Mouse (Mus musculus) left cerebral cortex, postnatal 36 days (tissue): ENCODE data around the gene Fnbp1l. TPM values are rescaled to one million over a fixed set of nuclear protein-coding genes. Genes with fewer than 3 reads are reported as not detected.
A peak's percentile ranks its signal among the peaks of the same experiment; 100 is the strongest.

Source experiments
- DNase-seq, 2 experiments: peaks; one replicate each; pipeline ENCODE4 v3.0.0; 2021 to 2022; ENCODE audit warnings: low spot score in 2 of 2, mixed read lengths in 1 of 2
- intact Hi-C: fragments of 180-260 bp; cut with DNase I; formaldehyde crosslinking; loops from one replicate; pipeline ENCODE4 v1.15.1; 2025
- total RNA-seq, 2 experiments: library from RNA; stranded (reverse); gene quantifications; 2 replicates each; pipeline ENCODE4 v1.2.3; 2021

The Fnbp1l gene
- 100 to 1,000 TPM in 1 of 2 experiments, 10 to 100 TPM in 1; 82.7 to 117 TPM for total RNA-seq

GRCm38 (mm10) chr3:122618991-122619930 lies at the start of gene Fnbp1l:
Gene Fnbp1l, minus strand, starts transcription at chr3:122619715.
- intact Hi-C loops, result loop anchor here (1.0 to 5.0 kb wide), 3 partner anchors 113 to 324 kb away; partner anchors contain the start of gene Bcar3
- peak; percentile 76 to 82 for DNase-seq

DNA sequence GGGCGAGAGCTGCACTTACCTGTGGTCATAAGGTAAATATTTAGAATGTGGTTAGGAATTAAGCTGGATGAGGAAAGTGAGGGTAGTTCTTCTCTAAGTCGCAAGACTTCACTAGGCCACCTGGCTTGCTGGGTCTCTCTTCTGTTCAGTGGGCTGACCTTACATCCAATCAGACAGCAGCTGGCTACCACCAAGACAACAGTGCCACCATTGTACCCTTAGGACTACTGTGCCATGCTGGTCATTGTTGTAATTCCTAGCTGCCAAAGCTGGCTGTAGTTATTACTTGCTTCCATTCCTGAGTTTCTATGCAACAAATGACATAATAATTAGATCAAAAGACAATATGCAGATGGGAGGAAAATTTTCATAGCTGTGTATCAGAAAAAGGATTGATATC lies 41.3 kb upstream of the Fnbp1l start:
- no peak for DNase-seq
- intact Hi-C loops, result no loop called here

GRCm38 (mm10) chr3:122659261-122659917 lies 39.9 kb upstream of the Fnbp1l start:
- intact Hi-C loops, result no loop called here
- no peak for DNase-seq

DNA sequence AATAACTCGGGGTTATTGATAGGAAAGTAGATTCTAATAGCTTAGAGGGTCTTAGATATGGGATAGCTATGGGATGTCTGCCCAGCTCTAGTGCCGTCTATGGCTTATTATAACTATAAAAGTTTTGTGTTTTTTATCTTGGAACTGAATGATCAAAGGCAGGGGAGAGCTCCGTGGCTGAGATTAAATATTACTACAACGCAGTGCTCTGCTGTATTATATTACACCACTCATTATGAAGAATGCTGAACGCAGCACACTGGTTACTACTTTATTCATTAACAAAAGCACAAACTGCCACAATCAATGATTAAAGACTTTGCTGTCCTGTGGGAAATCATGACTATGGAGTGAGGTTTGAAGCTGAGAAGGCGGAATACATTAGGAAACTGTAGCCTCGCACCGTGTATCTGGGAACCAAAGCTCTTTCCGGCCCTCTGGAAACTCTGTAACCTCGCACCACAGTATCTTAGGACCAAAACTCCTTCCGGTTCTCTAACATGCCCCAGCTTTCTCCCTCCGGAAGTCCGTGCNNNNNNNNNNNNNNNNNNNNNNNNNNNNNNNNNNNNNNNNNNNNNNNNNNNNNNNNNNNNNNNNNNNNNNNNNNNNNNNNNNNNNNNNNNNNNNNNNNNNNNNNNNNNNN lies 27.8 kb upstream of the Fnbp1l start:
- intact Hi-C loops, result no loop called here
- no peak for DNase-seq

- intact Hi-C loops, result no loop called here
- DNase-seq, result no peak
Observed at GRCm38 (mm10) chr3:122640286-122640685, 20.8 kb upstream of the Fnbp1l start.

GRCm38 (mm10) chr3:122639197-122639475 lies 19.6 kb upstream of the Fnbp1l start:
- no peak for DNase-seq
- intact Hi-C loops, result loop anchor here (2.0 to 10.0 kb wide), 4 partner anchors 132 to 754 kb away; no protein-coding TSS in a partner anchor

DNA sequence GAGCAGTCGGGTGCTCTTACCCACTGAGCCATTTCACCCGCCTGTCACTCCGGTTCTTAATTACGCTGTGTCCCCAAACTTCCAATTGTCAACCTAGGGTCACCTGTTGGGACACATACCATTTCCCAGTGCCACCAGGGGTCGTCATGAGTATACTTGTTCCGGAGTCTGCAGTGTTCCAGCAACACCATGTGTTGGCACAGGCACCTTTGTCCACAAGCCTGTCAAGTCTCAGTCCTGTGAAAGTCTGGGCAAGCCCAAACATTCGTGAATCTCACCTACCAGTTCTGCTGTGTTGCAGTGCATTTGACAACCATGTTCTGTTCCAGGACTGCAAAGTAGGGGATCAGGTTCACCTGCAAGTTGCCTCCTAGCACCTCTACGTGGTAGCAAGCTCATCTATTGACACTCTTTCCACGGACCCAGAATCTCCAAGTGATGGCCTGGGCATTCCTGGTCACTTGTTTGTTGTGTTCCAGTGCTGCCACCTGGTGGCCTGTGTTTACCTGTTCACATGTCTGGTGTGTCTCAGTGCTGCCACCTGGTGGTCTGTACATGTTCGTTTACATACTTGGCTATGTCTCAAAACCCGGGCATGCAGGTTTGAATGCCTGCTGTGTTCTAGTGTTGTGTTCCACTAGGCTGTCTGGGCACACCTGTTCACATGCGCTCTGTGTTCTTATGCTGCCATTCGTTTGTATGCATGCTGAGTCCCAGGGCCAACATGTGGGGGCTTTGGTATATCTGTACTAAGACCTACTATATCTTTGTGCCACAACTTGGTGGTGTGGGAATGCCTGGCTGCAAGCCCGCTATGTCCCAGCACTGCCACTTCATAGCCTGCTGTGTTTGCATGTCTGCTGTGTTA lies 19.0 kb upstream of the Fnbp1l start:
- intact Hi-C loops, result loop anchor here (2.0 to 10.0 kb wide), 4 partner anchors 131 to 754 kb away; no protein-coding TSS in a partner anchor
- peak; percentile 87 to 92 for DNase-seq

GRCm38 (mm10) chr3:122637280-122637679 lies 17.8 kb upstream of the Fnbp1l start:
- DNase-seq, result no peak
- intact Hi-C loops, result loop anchor here (5.0 to 10.0 kb wide), 3 partner anchors 130 to 752 kb away; no protein-coding TSS in a partner anchor

DNA sequence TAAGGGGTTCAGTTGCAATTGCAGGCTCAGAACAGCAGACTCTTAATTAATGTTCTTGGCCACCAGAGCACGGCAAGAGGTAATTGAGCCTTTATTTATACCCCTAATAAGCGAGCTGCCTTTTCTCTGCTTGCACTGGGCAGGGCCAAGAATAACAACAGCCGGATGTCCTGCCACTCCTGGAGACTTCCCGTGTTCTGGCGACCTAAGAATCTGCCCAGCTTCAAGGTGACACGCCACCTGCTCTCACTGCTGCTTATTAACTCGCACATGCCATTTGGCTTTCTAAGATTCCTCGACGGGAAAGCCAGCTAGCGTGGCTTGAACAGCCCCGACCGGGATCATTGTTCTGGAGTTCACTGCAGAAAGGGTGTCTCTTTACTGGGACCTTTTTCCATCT lies 15.7 kb upstream of the Fnbp1l start:
- intact Hi-C loops, result loop anchor here (5.0 to 10.0 kb wide), 3 partner anchors 128 to 750 kb away; no protein-coding TSS in a partner anchor
- no peak for DNase-seq

DNA sequence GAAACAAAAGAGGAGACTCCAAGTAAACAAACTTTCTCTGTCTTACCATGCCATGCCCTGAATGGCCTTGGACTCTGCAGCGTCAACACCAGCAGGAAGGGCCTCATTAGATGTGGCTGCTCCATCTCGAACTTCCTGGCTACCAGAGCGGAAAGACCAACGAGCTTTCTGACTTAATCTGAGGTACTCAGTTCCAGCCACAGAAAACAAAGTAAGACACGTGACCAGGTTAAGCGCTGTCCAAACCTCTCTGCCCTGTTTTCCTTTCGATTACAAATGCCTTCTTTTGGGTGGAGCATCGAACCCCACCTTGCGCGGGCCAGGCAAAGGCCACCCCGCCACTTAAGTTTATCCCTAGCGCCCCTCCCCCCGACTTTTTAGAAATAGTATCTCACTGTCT lies 10.1 kb upstream of the Fnbp1l start:
- intact Hi-C loops, result no loop called here
- no peak for DNase-seq

GRCm38 (mm10) chr3:122628956-122629355 lies 9.4 kb upstream of the Fnbp1l start:
- no peak for DNase-seq
- intact Hi-C loops, result no loop called here

DNA sequence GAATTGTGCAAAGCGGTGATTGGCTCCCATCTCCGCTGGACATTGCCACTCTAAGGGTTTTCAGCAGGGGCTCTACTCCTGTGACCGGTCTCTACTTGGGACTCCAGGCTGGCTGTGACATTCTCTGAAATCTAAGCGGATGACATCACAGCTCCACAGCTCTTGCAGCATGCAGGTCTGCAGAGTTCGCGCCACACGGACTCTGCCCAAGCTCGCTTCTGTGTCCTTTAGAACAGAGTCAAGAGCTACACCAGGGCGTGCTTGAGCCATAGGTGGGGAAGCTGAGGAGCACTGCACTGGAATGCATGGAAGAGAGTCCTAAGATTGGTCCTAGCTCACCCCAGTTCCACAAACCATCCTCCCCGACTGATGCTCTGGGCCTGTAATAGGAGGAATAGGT lies 9.0 kb upstream of the Fnbp1l start:
- intact Hi-C loops, result no loop called here
- DNase-seq, result no peak

DNA sequence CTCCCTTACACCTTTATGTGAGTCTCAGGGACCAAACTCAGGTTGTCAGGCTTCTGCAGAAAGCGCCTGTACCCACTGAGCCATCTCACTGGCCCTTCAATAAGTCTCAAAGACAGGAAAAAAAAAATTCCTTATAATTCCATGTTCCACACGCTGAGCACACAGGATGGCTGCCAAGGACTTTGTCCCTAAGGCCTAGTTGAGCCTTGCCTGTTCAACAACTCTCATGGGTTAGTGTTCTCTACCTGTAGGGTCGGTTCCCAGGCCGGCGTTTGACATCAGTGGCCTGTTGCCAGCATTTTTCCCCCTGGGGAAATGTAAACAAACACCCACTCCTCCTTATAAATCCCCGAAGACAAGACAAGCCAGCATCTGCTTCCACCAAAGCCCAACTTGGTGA lies 8.3 kb upstream of the Fnbp1l start:
- intact Hi-C loops, result no loop called here
- no peak for DNase-seq

GRCm38 (mm10) chr3:122624591-122624990 lies 5.1 kb upstream of the Fnbp1l start:
- no peak for DNase-seq
- intact Hi-C loops, result no loop called here

DNA sequence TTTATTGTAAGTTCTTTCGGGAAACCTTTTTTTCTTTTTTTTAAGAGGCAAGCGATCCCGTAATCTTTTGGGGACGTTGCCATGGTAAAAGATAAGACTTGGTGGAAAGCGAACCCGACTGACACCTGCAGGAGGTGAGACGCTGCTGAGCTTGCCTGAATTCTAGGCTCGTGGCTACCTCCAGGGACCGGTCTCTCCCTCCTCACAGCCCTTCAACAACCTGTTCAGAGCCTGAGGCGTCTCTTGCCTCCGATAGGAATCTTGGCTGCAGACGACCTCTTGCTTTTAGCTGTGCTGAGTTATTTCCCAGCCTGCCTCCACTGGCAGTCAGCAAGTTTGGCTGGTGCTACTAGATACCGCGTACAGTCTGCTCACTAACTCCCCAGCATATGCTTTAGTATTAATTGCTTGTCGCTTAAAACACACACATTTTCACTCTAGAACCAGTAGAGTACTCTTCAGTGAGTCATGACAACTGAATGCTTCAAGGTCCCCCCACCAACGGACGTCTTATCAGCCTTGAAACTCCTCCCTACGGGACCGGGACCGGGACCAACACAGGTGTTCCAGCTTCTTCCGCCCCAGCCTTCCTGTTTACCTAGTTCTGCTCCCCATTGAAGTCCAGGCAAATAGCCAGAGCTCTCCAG lies 893 bp upstream of the Fnbp1l start:
- intact Hi-C loops, result no loop called here

DNA sequence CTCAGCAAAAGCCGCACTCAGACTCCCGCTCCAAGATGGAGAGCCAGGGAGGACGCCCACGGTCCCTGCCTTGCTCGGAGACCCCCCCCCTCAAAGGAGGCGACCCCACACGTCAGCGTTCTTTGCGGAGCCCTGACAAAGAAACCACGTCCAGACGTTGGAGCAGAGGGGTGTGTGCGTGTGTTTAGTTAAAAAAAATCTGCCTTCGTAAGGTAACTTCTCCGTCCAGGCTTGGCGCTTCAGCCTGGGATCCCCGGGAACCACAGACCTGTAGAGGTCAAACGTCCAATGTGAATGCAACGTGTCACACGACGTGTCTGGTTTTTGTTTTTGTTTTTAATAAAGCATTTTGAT lies 393 bp upstream of the Fnbp1l start:
- intact Hi-C loops, result loop anchor here (1.0 to 5.0 kb wide), 3 partner anchors 114 to 325 kb away; partner anchors contain the start of gene Bcar3
- DNase-seq, result peak in 1 of 2 experiments; percentile 46

More for the DNA sequence above, 893 bp upstream of the Fnbp1l start:
- peak; percentile 54 to 57 for DNase-seq

- intact Hi-C loops, result loop anchor here (2.0 to 5.0 kb wide), 2 partner anchors 141 to 324 kb away; partner anchors contain the start of gene Bcar3
- DNase-seq, result peak; percentile 50 to 63
Observed at GRCm38 (mm10) chr3:122618402-122618801, 1.1 kb downstream of the Fnbp1l start.

DNA sequence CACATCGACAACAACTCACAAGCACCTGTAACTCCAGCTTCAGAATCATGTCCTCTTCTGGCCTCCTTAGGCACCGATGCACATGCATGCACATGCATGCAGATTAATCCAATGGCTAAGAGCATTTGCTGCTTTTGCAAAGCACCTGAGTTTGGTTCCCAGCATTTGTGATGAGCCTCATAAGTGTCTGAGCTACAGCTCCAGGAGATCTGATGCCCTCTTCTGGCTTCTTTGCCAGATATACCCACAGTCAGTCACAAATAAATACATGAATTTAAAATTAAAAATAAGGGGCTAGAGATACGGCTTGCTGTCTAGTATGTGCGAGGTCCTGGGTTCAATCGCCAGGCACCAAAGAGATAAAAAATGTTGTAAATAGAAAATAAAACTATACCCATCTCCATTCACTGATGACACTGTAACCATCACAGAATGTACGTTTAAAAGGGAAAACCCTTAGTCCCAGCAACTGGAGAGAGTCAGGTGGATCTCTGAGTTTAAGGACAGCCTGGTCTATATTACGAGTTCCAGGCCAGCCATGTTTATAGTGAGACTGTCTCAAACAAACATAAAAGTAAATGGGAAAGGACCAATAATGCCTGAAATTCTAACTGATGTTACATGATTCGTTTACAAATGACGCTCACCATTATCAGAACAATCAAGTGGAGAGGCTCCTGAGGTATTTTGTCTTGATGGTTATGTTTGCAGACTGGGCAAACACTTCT lies 1.7 kb downstream of the Fnbp1l start:
- intact Hi-C loops, result loop anchor here (2.0 to 5.0 kb wide), 2 partner anchors 140 to 323 kb away; partner anchors contain the start of gene Bcar3
- no peak for DNase-seq
